Mouse (Mus musculus): ENCODE measurements around the gene Maz.

GRCm38 (mm10) chr7:127011717-127012116 is 15.1 kb downstream of the Maz start:
- TF ChIP-seq CTCF (IDR thresholded peaks at IDR 0.05; ENCODE audit: low read depth) (no peak), EP300 (IDR thresholded peaks at IDR 0.05; ENCODE audit: low read depth) (no peak)

Data from liver, embryonic 14.5 days (tissue).